ENCODE assay signal across 8 mouse cellular contexts in genomic region chr8:84831490-84831889, GRCm38 (mm10). TPM values are rescaled to one million over a fixed set of nuclear protein-coding genes. Genes with fewer than 3 reads are reported as not detected.
DNase-seq lines count a peak whose midpoint lies in the region; ATAC-seq lines count a peak whose summit lies in the region.

TSS of gene Gadd45gip1 (plus strand) at chr8:84831522.

- 74% methylated on average over 11 of the region's 11 CpGs for WGBS in embryonic facial prominence, embryonic 14.5 days
- WGBS in heart, embryonic 12.5 days = 55% methylated on average over 11 of the region's 11 CpGs
- 7% methylated on average over 11 of the region's 11 CpGs for WGBS in macrophage (ENCODE audit: missing documents)

- peaks cover 21% of the 10 kb centered on the region for H3K79me2 ChIP-seq in macrophage (ENCODE audit: inconsistent target)

- H3K9me3 ChIP-seq in embryonic facial prominence, embryonic 14.5 days (ENCODE audit: control insufficient read depth, low read length) = no peaks in the 10 kb centered on the region
- no peaks in the 10 kb centered on the region for H3K9me3 ChIP-seq in heart, embryonic 12.5 days (replicated peaks)

- no peaks in the 10 kb centered on the region for H3K27me3 ChIP-seq in embryonic facial prominence, embryonic 14.5 days (replicated peaks; ENCODE audit: control insufficient read depth, insufficient read depth, low read length)
- H3K27me3 ChIP-seq in heart, embryonic 12.5 days (replicated peaks) = no peaks in the 10 kb centered on the region
- H3K27me3 ChIP-seq in splenic B cell, adult 2 months (ENCODE audit: control insufficient read depth, insufficient read depth, low read length, poor library complexity, severe bottlenecking) = no peaks in the 10 kb centered on the region; the same call in 1 of the 2 replicates

- H3K4me3 ChIP-seq in embryonic facial prominence, embryonic 14.5 days (ENCODE audit: low read depth, low read length) = peak within 1 kb of the TSS; percentile 85
- H3K4me3 ChIP-seq in heart, embryonic 12.5 days = peak within 1 kb of the TSS; percentile 74
- peak within 1 kb of the TSS; percentile 83 for H3K4me3 ChIP-seq in macrophage (ENCODE audit: inconsistent target)

- ATAC-seq in embryonic facial prominence, embryonic 14.5 days (ENCODE audit: low read depth) = no peak
- ATAC-seq in heart, embryonic 12.5 days (ENCODE audit: insufficient number of reproducible peaks, low FRiP score) = 0 out of 2 replicates have a peak, but pooled peaks have one; percentile 10

- H3K27ac ChIP-seq in embryonic facial prominence, embryonic 14.5 days (replicated peaks; ENCODE audit: low read depth, low read length) = peak within 1 kb of the TSS; percentile 91
- H3K27ac ChIP-seq in heart, embryonic 12.5 days (ENCODE audit: poor library complexity, severe bottlenecking) = peak within 1 kb of the TSS; percentile 88
- peak within 1 kb of the TSS; percentile 63 for H3K27ac ChIP-seq in macrophage

- peak within 1 kb of the TSS; percentile 61 for H3K4me2 ChIP-seq in embryonic facial prominence, embryonic 14.5 days (ENCODE audit: low read depth, low read length)
- H3K4me2 ChIP-seq in heart, embryonic 12.5 days = peak within 1 kb of the TSS; percentile 63

- DNase-seq in A20 (ENCODE audit: low read depth, low spot score) (peak; percentile 92), MEL-GATA-1-ER (ENCODE audit: extremely low read depth, low read depth) (peak; percentile 73)
- no peak for DNase-seq in embryonic facial prominence, embryonic 14.5 days (ENCODE audit: low spot score)
- DNase-seq in layer of hippocampus, postnatal 36 days = no peak
- peak; percentile 81 for DNase-seq in splenic B cell, adult 2 months (ENCODE audit: low read depth, low spot score)
- no peak for DNase-seq in ovary, postnatal 10 days (ENCODE audit: low spot score)

- peaks cover 5% of the 10 kb centered on the region; the same call in 1 of the 2 replicates for H3K4me1 ChIP-seq in embryonic facial prominence, embryonic 14.5 days (ENCODE audit: control insufficient read depth, insufficient read depth, low read length)
- H3K4me1 ChIP-seq in heart, embryonic 12.5 days (replicated peaks) = peaks cover 22% of the 10 kb centered on the region

- peaks cover 30% of the 10 kb centered on the region for H3K36me3 ChIP-seq in embryonic facial prominence, embryonic 14.5 days (ENCODE audit: control insufficient read depth, insufficient read depth, low read length)
- H3K36me3 ChIP-seq in heart, embryonic 12.5 days = peaks cover 31% of the 10 kb centered on the region
- peaks cover 21% of the 10 kb centered on the region for H3K36me3 ChIP-seq in macrophage (ENCODE audit: inconsistent target)
- peaks cover 8% of the 10 kb centered on the region for H3K36me3 ChIP-seq in splenic B cell, adult 2 months (ENCODE audit: control insufficient read depth, insufficient read depth, low read length, poor library complexity, severe bottlenecking)

- peak within 1 kb of the TSS; percentile 95 for H3K9ac ChIP-seq in embryonic facial prominence, embryonic 14.5 days (ENCODE audit: low read depth, low read length)
- peak within 1 kb of the TSS; percentile 95 for H3K9ac ChIP-seq in heart, embryonic 12.5 days

RNA-seq across cellular contexts. Expression of gene Gadd45gip1, which starts in this region (rescaled TPM):
- 41.3 and 41.5 TPM in 2 replicates for polyA plus RNA-seq in embryonic facial prominence, embryonic 14.5 days (2014; fragmentation: Nextera tagmentation; extraction: Ambion mirVana)
- 50.9 and 52.1 TPM in 2 replicates for polyA plus RNA-seq in heart, embryonic 12.5 days (2016; fragmentation: Nextera tagmentation; extraction: Ambion mirVana)
- 10 to 100 TPM; 23.2 to 25.7 TPM for total RNA-seq in layer of hippocampus, postnatal 36 days (2021)
- 1 to 10 TPM in 17 of 26 experiments, under 1 TPM in 9; 0.33 to 6.5 (median 1.4) TPM for total RNA-seq in macrophage (2018; cell fraction: chromatin; rRNA removed)
- total RNA-seq in macrophage (2018; cell fraction: cytosol; rRNA removed) = 10 to 100 TPM in 5 of 26 experiments, 1 to 10 TPM in 21; 4.9 to 11.1 (median 7.5) TPM
- 1 to 10 TPM in 25 of 26 experiments, under 1 TPM in 1; 0.89 to 5.3 (median 2.0) TPM for total RNA-seq in macrophage (2018; cell fraction: nucleus; rRNA removed)
- polyA plus RNA-seq in macrophage (2018) = 5.8 to 13.9 TPM (median 8.6 TPM) in 3 replicates

Comparison
In these comparisons a context has a peak if more than half of its experiments do, and no peak if none do; other contexts are left out.
1. DNase-seq: peak in A20 (single experiment), MEL-GATA-1-ER (single experiment) and splenic B cell, adult 2 months (single experiment); none in embryonic facial prominence, embryonic 14.5 days (single experiment), layer of hippocampus, postnatal 36 days (0 of 2) and ovary, postnatal 10 days (single experiment).
2. Peak in every context shown above with its lines, with median percentiles within 50 percentile points of each other: H3K27ac ChIP-seq and H3K4me3 ChIP-seq.